ENCODE assay signal across 7 mouse cellular contexts in the genomic region with DNA sequence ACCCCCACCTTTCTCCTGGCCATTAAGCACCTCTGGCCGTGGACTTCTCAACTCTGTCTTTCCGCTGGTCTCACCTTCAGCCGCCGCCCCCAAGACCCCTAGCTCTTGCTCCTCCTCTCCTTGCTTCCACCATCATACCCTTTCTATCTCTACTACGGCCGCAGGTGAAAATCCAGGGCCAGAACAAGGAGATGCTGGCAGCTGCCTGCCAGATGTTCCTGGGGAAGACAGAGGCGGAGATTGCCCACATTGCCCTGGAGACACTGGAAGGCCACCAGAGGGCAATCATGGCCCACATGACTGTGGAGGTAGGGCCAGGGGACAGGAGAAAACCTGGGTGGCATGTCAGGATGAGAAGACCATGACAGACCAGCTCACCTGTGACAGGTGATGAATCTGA. TPM values are rescaled to one million over a fixed set of nuclear protein-coding genes. Genes with fewer than 3 reads are reported as not detected.
DNase-seq lines count a peak whose midpoint lies in the region; ATAC-seq and TF ChIP-seq lines count a peak whose summit lies in the region.

No protein-coding gene starts in this region.

- TF ChIP-seq CTCF in layer of hippocampus, adult 2 months (conservative IDR thresholded peaks at IDR 0.05) = peak; percentile 52
- TF ChIP-seq CTCF in bone marrow, adult 2 months (IDR thresholded peaks at IDR 0.05; ENCODE audit: control insufficient read depth, insufficient read depth, low read length) = peak; percentile 66

- H3K4me2 ChIP-seq in heart, embryonic 16.5 days (ENCODE audit: low read depth, low read length) = peak overlapping the region; percentile 93

- H3K4me1 ChIP-seq in bone marrow, adult 2 months (ENCODE audit: control insufficient read depth, insufficient read depth, low read length) = peaks cover 3% of the 10 kb centered on the region
- H3K4me1 ChIP-seq in heart, embryonic 16.5 days (ENCODE audit: control insufficient read depth, insufficient read depth, low read length) = peaks cover 14% of the 10 kb centered on the region
- peaks cover 38% of the 10 kb centered on the region for H3K4me1 ChIP-seq in midbrain, embryonic 10.5 days

- TF ChIP-seq POLR2A in bone marrow, adult 2 months (IDR thresholded peaks at IDR 0.05; ENCODE audit: borderline replicate concordance, control insufficient read depth, low read depth, low read length) = no peak

- H3K36me3 ChIP-seq in heart, embryonic 16.5 days (ENCODE audit: control insufficient read depth, insufficient read depth) = peaks cover 25% of the 10 kb centered on the region
- H3K36me3 ChIP-seq in midbrain, embryonic 10.5 days = peaks cover 40% of the 10 kb centered on the region

- DNase-seq in layer of hippocampus, adult 2 months (ENCODE audit: low spot score in 2 of 2) = no peak
- no peak for DNase-seq in layer of hippocampus, postnatal 36 days
- DNase-seq in midbrain, embryonic 10.5 days (ENCODE audit: low spot score) = no peak
- DNase-seq in frontal cortex, postnatal 36 days (ENCODE audit: low spot score in 2 of 2) = no peak
- no peak for DNase-seq in right cerebral cortex, postnatal 25 days

- H3K9me3 ChIP-seq in heart, embryonic 16.5 days (replicated peaks; ENCODE audit: control insufficient read depth, low read length) = peaks cover 4% of the 10 kb centered on the region; the same call in 1 of the 2 replicates
- H3K9me3 ChIP-seq in midbrain, embryonic 10.5 days (replicated peaks) = no peaks in the 10 kb centered on the region

- H3K27ac ChIP-seq in layer of hippocampus, adult 2 months = 0 out of 2 replicates have a peak overlapping the region, but pooled peaks have one; percentile 91
- peak overlapping the region; percentile 34 for H3K27ac ChIP-seq in bone marrow, adult 2 months (ENCODE audit: control insufficient read depth, insufficient read depth, low read depth, low read length, poor library complexity)
- H3K27ac ChIP-seq in heart, embryonic 16.5 days (ENCODE audit: low read length) = no peak overlapping the region
- peak overlapping the region; percentile 91; the same call in 1 of the 2 replicates for H3K27ac ChIP-seq in midbrain, embryonic 10.5 days (replicated peaks)

- H3K27me3 ChIP-seq in heart, embryonic 16.5 days (ENCODE audit: control insufficient read depth, insufficient read depth, low read length) = no peaks in the 10 kb centered on the region
- H3K27me3 ChIP-seq in midbrain, embryonic 10.5 days (ENCODE audit: low read depth, poor library complexity, severe bottlenecking) = peaks cover 29% of the 10 kb centered on the region

- no peak overlapping the region for H3K4me3 ChIP-seq in layer of hippocampus, adult 2 months
- peak overlapping the region; percentile 29 for H3K4me3 ChIP-seq in bone marrow, adult 2 months (replicated peaks; ENCODE audit: control insufficient read depth, low read depth, low read length)
- peak overlapping the region; percentile 68; the same call in 1 of the 2 replicates for H3K4me3 ChIP-seq in heart, embryonic 16.5 days (ENCODE audit: low read length)
- H3K4me3 ChIP-seq in midbrain, embryonic 10.5 days = peak overlapping the region; percentile 77

- H3K9ac ChIP-seq in heart, embryonic 16.5 days (ENCODE audit: low read length) = peak overlapping the region; percentile 11; the same call in 1 of the 2 replicates

- WGBS in bone marrow, adult 2 months = 59% methylated on average over 7 of the region's 7 CpGs
- WGBS in heart, embryonic 16.5 days = 67% methylated on average over 7 of the region's 7 CpGs
- 66% methylated on average over 7 of the region's 7 CpGs for WGBS in midbrain, embryonic 10.5 days

- no peak for ATAC-seq in heart, embryonic 16.5 days (replicated peaks; ENCODE audit: extremely low read depth, insufficient read depth, low FRiP score)

RNA-seq across cellular contexts. Expression of a gene that starts 1.4 kb away (rescaled TPM):
- 100 to 1,000 TPM; 124 to 128 TPM for total RNA-seq in layer of hippocampus, adult 2 months (2021)
- total RNA-seq in layer of hippocampus, postnatal 36 days (2021) = 100 to 1,000 TPM; 124 to 132 TPM
- 41.7 and 90.0 TPM in 2 replicates for polyA plus RNA-seq in bone marrow, adult 2 months (2011; ENCODE audit: insufficient read depth, insufficient read length, low replicate concordance, missing spikeins)
- polyA plus RNA-seq in heart, embryonic 16.5 days (2015; fragmentation: Nextera tagmentation; extraction: Ambion mirVana) = 119 and 134 TPM in 2 replicates
- polyA plus RNA-seq in midbrain, embryonic 10.5 days (2016; fragmentation: Nextera tagmentation; extraction: Ambion mirVana) = 54.8 and 59.3 TPM in 2 replicates

RNA-seq across cellular contexts. Expression of a gene that starts 2.9 kb away (rescaled TPM):
- 1 to 10 TPM; 5.0 to 6.1 TPM for total RNA-seq in layer of hippocampus, adult 2 months (2021)
- total RNA-seq in layer of hippocampus, postnatal 36 days (2021) = 1 to 10 TPM; 4.2 to 6.5 TPM
- 8.7 and 17.1 TPM in 2 replicates for polyA plus RNA-seq in bone marrow, adult 2 months (2011; ENCODE audit: insufficient read depth, insufficient read length, low replicate concordance, missing spikeins)
- 60.9 and 62.6 TPM in 2 replicates for polyA plus RNA-seq in heart, embryonic 16.5 days (2015; fragmentation: Nextera tagmentation; extraction: Ambion mirVana)
- polyA plus RNA-seq in midbrain, embryonic 10.5 days (2016; fragmentation: Nextera tagmentation; extraction: Ambion mirVana) = 3.0 and 3.7 TPM in 2 replicates

RNA-seq across cellular contexts. Expression of a gene that starts 13.7 kb away (rescaled TPM):
- total RNA-seq in layer of hippocampus, adult 2 months (2021) = 100 to 1,000 TPM; 355 to 363 TPM
- total RNA-seq in layer of hippocampus, postnatal 36 days (2021) = 100 to 1,000 TPM; 360 to 381 TPM
- polyA plus RNA-seq in bone marrow, adult 2 months (2011; ENCODE audit: insufficient read depth, insufficient read length, low replicate concordance, missing spikeins) = 380 and 447 TPM in 2 replicates
- polyA plus RNA-seq in heart, embryonic 16.5 days (2015; fragmentation: Nextera tagmentation; extraction: Ambion mirVana) = 634 and 654 TPM in 2 replicates
- 1,574 and 1,617 TPM in 2 replicates for polyA plus RNA-seq in midbrain, embryonic 10.5 days (2016; fragmentation: Nextera tagmentation; extraction: Ambion mirVana)

RNA-seq across cellular contexts. Expression of a gene that starts 16.9 kb away (rescaled TPM):
- total RNA-seq in layer of hippocampus, adult 2 months (2021) = 10 to 100 TPM; 16.9 to 18.4 TPM
- 10 to 100 TPM; 13.1 to 19.5 TPM for total RNA-seq in layer of hippocampus, postnatal 36 days (2021)
- 17.2 and 24.2 TPM in 2 replicates for polyA plus RNA-seq in bone marrow, adult 2 months (2011; ENCODE audit: insufficient read depth, insufficient read length, low replicate concordance, missing spikeins)
- 14.7 and 15.0 TPM in 2 replicates for polyA plus RNA-seq in heart, embryonic 16.5 days (2015; fragmentation: Nextera tagmentation; extraction: Ambion mirVana)
- polyA plus RNA-seq in midbrain, embryonic 10.5 days (2016; fragmentation: Nextera tagmentation; extraction: Ambion mirVana) = 21.1 and 21.7 TPM in 2 replicates

RNA-seq across cellular contexts. Expression of a gene that starts 36.7 kb away (rescaled TPM):
- total RNA-seq in layer of hippocampus, adult 2 months (2021) = 1 to 10 TPM; 1.7 to 1.8 TPM
- 1 to 10 TPM; 1.5 to 2.2 TPM for total RNA-seq in layer of hippocampus, postnatal 36 days (2021)
- polyA plus RNA-seq in bone marrow, adult 2 months (2011; ENCODE audit: insufficient read depth, insufficient read length, low replicate concordance, missing spikeins) = 16.0 and 22.4 TPM in 2 replicates
- 45.9 and 46.9 TPM in 2 replicates for polyA plus RNA-seq in heart, embryonic 16.5 days (2015; fragmentation: Nextera tagmentation; extraction: Ambion mirVana)
- 80.0 and 84.5 TPM in 2 replicates for polyA plus RNA-seq in midbrain, embryonic 10.5 days (2016; fragmentation: Nextera tagmentation; extraction: Ambion mirVana)
